Mouse (Mus musculus) CH12.LX (cell line): ENCODE measurements around the gene Sepsecs.

Source experiments
- CHD1 ChIP-seq: IDR thresholded peaks from 2 replicates; pipeline ENCODE4 v1.6.1; 2012; ENCODE audit warnings: low read depth, low read length, improper control_type of control experiment, inconsistent platforms
- CHD2 ChIP-seq: IDR thresholded peaks from 2 replicates; pipeline ENCODE4 v1.6.1; 2011; ENCODE audit warnings: low read length, improper control_type of control experiment
- CTCF ChIP-seq, 2 experiments: IDR thresholded peaks in 1 of 2; conservative IDR thresholded peaks in 1 of 2; 2 replicates each; pipeline ENCODE4 v1.5.1; 2011 to 2012; ENCODE audit warnings: low read depth in 2 of 2, low read length in 2 of 2, improper control_type of control experiment in 1 of 2, inconsistent platforms in 1 of 2, mild to moderate bottlenecking in 1 of 2, moderate library complexity in 1 of 2
- ELF1 ChIP-seq: IDR thresholded peaks from 2 replicates; pipeline ENCODE4 v1.6.1; 2014; ENCODE audit warnings: low read depth, mild to moderate bottlenecking, inconsistent platforms, low read length, improper control_type of control experiment
- EP300 ChIP-seq: IDR thresholded peaks from 2 replicates; pipeline ENCODE4 v1.6.1; 2011; ENCODE audit warnings: low read length, improper control_type of control experiment
- MAX ChIP-seq: IDR thresholded peaks from 2 replicates; pipeline ENCODE4 v1.6.1; 2011; ENCODE audit warnings: low read length, improper control_type of control experiment
- MYC ChIP-seq: IDR thresholded peaks from 2 replicates; pipeline ENCODE4 v1.6.1; 2011; ENCODE audit warnings: low read depth, mild to moderate bottlenecking, improper control_type of control experiment, low read length
- NELFE ChIP-seq: IDR thresholded peaks from 2 replicates; pipeline ENCODE4 v1.6.1; 2011; ENCODE audit warnings: low read depth, low read length, improper control_type of control experiment
- POLR2A ChIP-seq: IDR thresholded peaks from 2 replicates; pipeline ENCODE4 v1.6.1; 2011; ENCODE audit warnings: low read depth, mild to moderate bottlenecking, improper control_type of control experiment, low read length
- TBP ChIP-seq: conservative IDR thresholded peaks from 2 replicates; pipeline ENCODE4 v1.6.1; 2011; ENCODE audit warnings: low read depth, low read length, improper control_type of control experiment
- TCF12 ChIP-seq: IDR thresholded peaks from 2 replicates; pipeline ENCODE4 v1.6.1; 2014; ENCODE audit warnings: low read depth, mild to moderate bottlenecking, inconsistent platforms, low read length, improper control_type of control experiment
- UBTF ChIP-seq: IDR thresholded peaks from 2 replicates; pipeline ENCODE4 v1.6.1; 2012; ENCODE audit warnings: low read depth, mild to moderate bottlenecking, inconsistent platforms, low read length, improper control_type of control experiment, moderate library complexity
- USF1 ChIP-seq: IDR thresholded peaks from 2 replicates; pipeline ENCODE4 v1.6.1; 2014; ENCODE audit warnings: low read depth, mild to moderate bottlenecking, inconsistent platforms, low read length, improper control_type of control experiment
- ZNF384 ChIP-seq: IDR thresholded peaks from 2 replicates; pipeline ENCODE4 v1.6.1; 2012; ENCODE audit warnings: low read depth, low read length, improper control_type of control experiment, inconsistent platforms

DNA sequence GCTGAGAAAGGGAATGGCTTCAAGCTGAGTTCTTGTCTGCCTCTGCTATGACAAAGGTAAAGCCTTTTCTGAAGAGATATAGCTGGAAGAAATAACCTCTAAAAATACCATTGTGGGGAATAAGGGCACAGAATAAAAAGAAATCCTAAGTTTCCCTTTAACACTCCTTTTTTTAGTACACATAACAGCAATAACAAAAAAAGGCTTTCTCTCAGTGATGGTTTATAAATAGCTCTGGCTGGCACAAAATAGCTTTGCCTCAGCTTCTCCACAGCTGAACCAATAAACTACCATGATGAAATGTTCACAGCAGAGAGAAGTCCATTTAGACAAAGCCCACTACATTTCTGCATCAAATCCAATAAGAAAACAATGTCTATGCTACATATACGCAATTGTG is 17.4 kb downstream of the Sepsecs start:
- TF ChIP-seq CHD2 (no peak), MAX (no peak), MYC (no peak), USF1 (no peak), TCF12 (no peak), POLR2A (no peak), CTCF (conservative IDR thresholded peaks at IDR 0.05 in 1 of 2, IDR thresholded peaks at IDR 0.05 in 1 of 2; ENCODE audit: low read depth in 2 of 2, low read length in 2 of 2) (no peak), NELFE (no peak), EP300 (no peak), ZNF384 (no peak), TBP (no peak), CHD1 (no peak), UBTF (no peak), ELF1 (no peak)
